ENCODE assay signal across 16 mouse cellular contexts in genomic region chr12:104678462-104678861, GRCm38 (mm10).
DNase-seq lines count a peak whose midpoint lies in the region; ATAC-seq lines count a peak whose summit lies in the region.
"Had no signal": no experiment of that assay in that cellular context is flagged by ENCODE, and none has a peak within 500 bp of the region (broad histone marks: within the 10 kb centered on the region; RNA-seq: fewer than 3 reads in every experiment).

No protein-coding gene starts in this region.

- H3K36me3 ChIP-seq in embryonic facial prominence, embryonic 15.5 days: no peaks in the 10 kb centered on the region
- no peaks in the 10 kb centered on the region for H3K36me3 ChIP-seq in hindbrain, embryonic 16.5 days (ENCODE audit: control insufficient read depth, insufficient read depth, low read length)
- no peaks in the 10 kb centered on the region for H3K36me3 ChIP-seq in midbrain, embryonic 15.5 days (replicated peaks)

- no peak overlapping the region for H3K4me3 ChIP-seq in embryonic facial prominence, embryonic 15.5 days (replicated peaks)
- no peak overlapping the region for H3K4me3 ChIP-seq in hindbrain, embryonic 16.5 days (ENCODE audit: low read length)
- no peak overlapping the region for H3K4me3 ChIP-seq in midbrain, embryonic 15.5 days

- intact Hi-C loops in left cerebral cortex, postnatal 25 days (cut with DNase I): no loop called here

- no peak overlapping the region for H3K9ac ChIP-seq in embryonic facial prominence, embryonic 15.5 days
- H3K9ac ChIP-seq in hindbrain, embryonic 16.5 days (ENCODE audit: low read depth, low read length): no peak overlapping the region
- no peak overlapping the region for H3K9ac ChIP-seq in midbrain, embryonic 15.5 days
- H3K9ac ChIP-seq: lung, embryonic 14.5 days had no signal

- ATAC-seq in embryonic facial prominence, embryonic 15.5 days (ENCODE audit: insufficient number of reproducible peaks, low FRiP score, low TSS enrichment, low read depth): no peak
- ATAC-seq in hindbrain, embryonic 16.5 days: no peak
- no peak for ATAC-seq in midbrain, embryonic 15.5 days (replicated peaks)
- no peak for ATAC-seq in activated CD4-positive, CD25-positive, alpha-beta regulatory T cell, adult 4 months
- ATAC-seq: inflammation-experienced regulatory T-cells, adult 6 months; Patski had no signal

- H3K9me3 ChIP-seq in embryonic facial prominence, embryonic 15.5 days (replicated peaks): no peaks in the 10 kb centered on the region
- no peaks in the 10 kb centered on the region for H3K9me3 ChIP-seq in hindbrain, embryonic 16.5 days (ENCODE audit: control insufficient read depth, low read length)
- H3K9me3 ChIP-seq in midbrain, embryonic 15.5 days: no peaks in the 10 kb centered on the region

- 22% methylated on average over 13 of the region's 14 CpGs for WGBS in embryonic facial prominence, embryonic 15.5 days
- WGBS in hindbrain, embryonic 16.5 days: 40% methylated on average over 12 of the region's 14 CpGs
- 35% methylated on average over 13 of the region's 14 CpGs for WGBS in midbrain, embryonic 15.5 days

- H3K4me1 ChIP-seq in embryonic facial prominence, embryonic 15.5 days: peaks cover 11% of the 10 kb centered on the region
- H3K4me1 ChIP-seq in hindbrain, embryonic 16.5 days (ENCODE audit: control insufficient read depth, insufficient read depth, low read depth, low read length): peaks cover 9% of the 10 kb centered on the region
- H3K4me1 ChIP-seq in midbrain, embryonic 15.5 days: peaks cover 16% of the 10 kb centered on the region

- DNase-seq in embryo, embryonic 10.5 days (ENCODE audit: low spot score): peak; percentile 32
- DNase-seq in embryo, embryonic 9.5 days (ENCODE audit: extremely low spot score): no peak
- DNase-seq in left cerebral cortex, postnatal 25 days (ENCODE audit: low spot score in 2 of 2): no peak
- no peak for DNase-seq in kidney, adult 11 months
- DNase-seq: adrenal gland, adult 8-10 months; cerebellum, postnatal 36 days; gastrocnemius, postnatal 10 days; kidney, postnatal 10 days; liver; lung, embryonic 14.5 days had no signal

- no peak overlapping the region for H3K27ac ChIP-seq in embryonic facial prominence, embryonic 15.5 days (replicated peaks)
- no peak overlapping the region for H3K27ac ChIP-seq in hindbrain, embryonic 16.5 days (ENCODE audit: low read depth, low read length)
- no peak overlapping the region for H3K27ac ChIP-seq in midbrain, embryonic 15.5 days

- peak overlapping the region; percentile 10; the same call in 1 of the 2 replicates for H3K4me2 ChIP-seq in embryonic facial prominence, embryonic 15.5 days (replicated peaks)
- H3K4me2 ChIP-seq in hindbrain, embryonic 16.5 days (ENCODE audit: low read length): peak overlapping the region; percentile 39
- H3K4me2 ChIP-seq in midbrain, embryonic 15.5 days: peak overlapping the region; percentile 41
- H3K4me2 ChIP-seq: lung, embryonic 14.5 days had no signal

- 0 out of 2 replicates have a peak, but pooled peaks cover 9% of the 10 kb centered on the region for H3K27me3 ChIP-seq in embryonic facial prominence, embryonic 15.5 days
- H3K27me3 ChIP-seq in hindbrain, embryonic 16.5 days (replicated peaks; ENCODE audit: control insufficient read depth, insufficient read depth, low read length): no peaks in the 10 kb centered on the region
- H3K27me3 ChIP-seq in midbrain, embryonic 15.5 days (replicated peaks): no peaks in the 10 kb centered on the region
